Comparison of ENCODE assay signal across 18 mouse cellular contexts in genomic region chr7:19949996-19950395, GRCm38 (mm10). TPM values are rescaled to one million over a fixed set of nuclear protein-coding genes. Genes with fewer than 3 reads are reported as not detected.
DNase-seq lines count a peak whose midpoint lies in the region; ATAC-seq and TF ChIP-seq lines count a peak whose summit lies in the region.
"Had no signal": no experiment of that assay in that cellular context is flagged by ENCODE, and none has a peak within 500 bp of the region (broad histone marks: within the 10 kb centered on the region; RNA-seq: fewer than 3 reads in every experiment).

No protein-coding gene starts in this region.

- TF ChIP-seq POLR2A in kidney, adult 2 months (IDR thresholded peaks at IDR 0.05; ENCODE audit: low read depth, low read length), result no peak

- H3K4me1 ChIP-seq in lung, postnatal 0 days (ENCODE audit: insufficient read depth, low read depth, low read length), result no peaks in the 10 kb centered on the region
- peaks cover 8% of the 10 kb centered on the region; the same call in 1 of the 2 replicates for H3K4me1 ChIP-seq in stomach, embryonic 15.5 days
- no peaks in the 10 kb centered on the region for H3K4me1 ChIP-seq in kidney, adult 2 months (ENCODE audit: control insufficient read depth, insufficient read depth, low read length)
- H3K4me1 ChIP-seq: limb, embryonic 15.5 days; midbrain, embryonic 12.5 days had no signal

- H3K27me3 ChIP-seq in lung, postnatal 0 days (replicated peaks; ENCODE audit: insufficient read depth, low read length), result no peaks in the 10 kb centered on the region
- H3K27me3 ChIP-seq in stomach, embryonic 15.5 days (replicated peaks), result no peaks in the 10 kb centered on the region
- H3K27me3 ChIP-seq in kidney, adult 2 months (replicated peaks; ENCODE audit: control insufficient read depth, insufficient read depth, low read length), result no peaks in the 10 kb centered on the region
- H3K27me3 ChIP-seq: limb, embryonic 15.5 days; midbrain, embryonic 12.5 days had no signal

- no peak for TF ChIP-seq EP300 in lung, postnatal 0 days (IDR thresholded peaks at IDR 0.05)

- H3K9ac ChIP-seq in lung, postnatal 0 days (replicated peaks; ENCODE audit: low read depth), result no peak overlapping the region
- no peak overlapping the region for H3K9ac ChIP-seq in stomach, embryonic 15.5 days
- H3K9ac ChIP-seq: limb, embryonic 15.5 days; midbrain, embryonic 12.5 days had no signal

- no peaks in the 10 kb centered on the region for H3K9me3 ChIP-seq in lung, postnatal 0 days (ENCODE audit: low read length)
- no peaks in the 10 kb centered on the region for H3K9me3 ChIP-seq in stomach, embryonic 15.5 days
- H3K9me3 ChIP-seq: embryonic facial prominence, embryonic 10.5 days; limb, embryonic 15.5 days; midbrain, embryonic 12.5 days had no signal

- ATAC-seq in lung, postnatal 0 days, result no peak
- ATAC-seq in stomach, embryonic 15.5 days (ENCODE audit: insufficient read depth, low FRiP score, low read depth), result no peak

- no peak overlapping the region for H3K27ac ChIP-seq in lung, postnatal 0 days (ENCODE audit: low read length)
- H3K27ac ChIP-seq in stomach, embryonic 15.5 days, result no peak overlapping the region
- H3K27ac ChIP-seq in kidney, adult 2 months (ENCODE audit: insufficient read depth, low read depth, low read length), result no peak overlapping the region
- H3K27ac ChIP-seq: embryonic facial prominence, embryonic 10.5 days; left cerebral cortex, adult 2 months; limb, embryonic 15.5 days; midbrain, embryonic 12.5 days had no signal

- 46% methylated on average over 10 of the region's 10 CpGs for WGBS in lung, postnatal 0 days
- WGBS in stomach, embryonic 15.5 days, result 59% methylated on average over 10 of the region's 10 CpGs
- WGBS in kidney, adult 2 months, result 72% methylated on average over 10 of the region's 10 CpGs

- H3K36me3 ChIP-seq in lung, postnatal 0 days (ENCODE audit: insufficient read depth, low read length), result no peaks in the 10 kb centered on the region
- no peaks in the 10 kb centered on the region for H3K36me3 ChIP-seq in stomach, embryonic 15.5 days
- H3K36me3 ChIP-seq in kidney, adult 2 months (ENCODE audit: control insufficient read depth, insufficient read depth, low read length), result no peaks in the 10 kb centered on the region
- H3K36me3 ChIP-seq: embryonic facial prominence, embryonic 10.5 days; limb, embryonic 15.5 days; midbrain, embryonic 12.5 days had no signal

- no peak for TF ChIP-seq CTCF in lung, postnatal 0 days (IDR thresholded peaks at IDR 0.05)
- no peak for TF ChIP-seq CTCF in kidney, adult 2 months (conservative IDR thresholded peaks at IDR 0.05; ENCODE audit: insufficient read depth, insufficient read length, low read depth, low read length)

- peak; percentile 27 for DNase-seq in lung, postnatal 0 days (ENCODE audit: low spot score)
- DNase-seq in lung, postnatal 10 days, result no peak
- peak; percentile 31 for DNase-seq in ZHBTc4 (ENCODE audit: low read depth, low spot score)
- peak; percentile 97 for DNase-seq in thymus, postnatal 4 days
- no peak for DNase-seq in right cerebral cortex, postnatal 25 days
- no peak for DNase-seq in kidney, adult 2 months
- DNase-seq: adrenal gland, postnatal 14 days; cerebellum, postnatal 14 days; kidney, postnatal 25 days; right cerebral cortex, postnatal 14 days had no signal

- H3K4me2 ChIP-seq in lung, postnatal 0 days (replicated peaks; ENCODE audit: low read depth, low read length), result no peak overlapping the region
- H3K4me2 ChIP-seq in stomach, embryonic 15.5 days, result peak overlapping the region; percentile 22; the same call in 1 of the 2 replicates
- H3K4me2 ChIP-seq: limb, embryonic 15.5 days; midbrain, embryonic 12.5 days had no signal

- no peak overlapping the region for H3K4me3 ChIP-seq in lung, postnatal 0 days (ENCODE audit: low read depth, low read length)
- no peak overlapping the region for H3K4me3 ChIP-seq in stomach, embryonic 15.5 days (replicated peaks)
- no peak overlapping the region for H3K4me3 ChIP-seq in kidney, adult 2 months (ENCODE audit: insufficient read depth, low read depth, low read length)
- H3K4me3 ChIP-seq: embryonic facial prominence, embryonic 10.5 days; left cerebral cortex, adult 2 months; limb, embryonic 15.5 days; midbrain, embryonic 12.5 days had no signal

RNA-seq across cellular contexts. Expression of gene Igsf23, which starts 0.6 kb away (rescaled TPM):
- 0.70 and 0.90 TPM in 2 replicates for polyA plus RNA-seq in lung, postnatal 0 days (2015; fragmentation: Nextera tagmentation; extraction: Ambion mirVana)
- 2.7 and 3.1 TPM in 2 replicates for polyA plus RNA-seq in stomach, embryonic 15.5 days (2015; fragmentation: Nextera tagmentation; extraction: Ambion mirVana)
- polyA plus RNA-seq in kidney, adult 2 months (2012; rRNA removed), result 0.14 and 0.31 TPM in 2 replicates
- polyA plus RNA-seq: embryonic facial prominence, embryonic 10.5 days; limb, embryonic 15.5 days; midbrain, embryonic 12.5 days had no signal

RNA-seq across cellular contexts. Expression of gene Ceacam20, which starts 15.2 kb away (rescaled TPM):
- polyA plus RNA-seq in lung, postnatal 0 days (2015; fragmentation: Nextera tagmentation; extraction: Ambion mirVana), result not detected in 2 replicates
- 0.14 and 0.15 TPM in 2 replicates for polyA plus RNA-seq in stomach, embryonic 15.5 days (2015; fragmentation: Nextera tagmentation; extraction: Ambion mirVana)
- 0.03 TPM in 1 of 2 replicates, not detected in the other for polyA plus RNA-seq in kidney, adult 2 months (2012; rRNA removed)
- polyA plus RNA-seq: embryonic facial prominence, embryonic 10.5 days; limb, embryonic 15.5 days; lung, embryonic 16.5 days; midbrain, embryonic 12.5 days; stomach, embryonic 14.5 days had no signal

RNA-seq across cellular contexts. Expression of gene Pvr, which starts 29.0 kb away (rescaled TPM):
- polyA plus RNA-seq in lung, postnatal 0 days (2015; fragmentation: Nextera tagmentation; extraction: Ambion mirVana), result 20.8 and 24.3 TPM in 2 replicates
- 12.8 and 13.9 TPM in 2 replicates for polyA plus RNA-seq in stomach, embryonic 15.5 days (2015; fragmentation: Nextera tagmentation; extraction: Ambion mirVana)
- polyA plus RNA-seq in kidney, adult 2 months (2012; rRNA removed), result 10.9 and 12.3 TPM in 2 replicates

RNA-seq across cellular contexts. Expression of gene Nlrp9b, which starts 41.3 kb away (rescaled TPM):
- 0.06 TPM in 1 of 2 replicates, not detected in the other for polyA plus RNA-seq in lung, postnatal 0 days (2015; fragmentation: Nextera tagmentation; extraction: Ambion mirVana)
- polyA plus RNA-seq in stomach, embryonic 15.5 days (2015; fragmentation: Nextera tagmentation; extraction: Ambion mirVana), result not detected in 2 replicates
- not detected in 2 replicates for polyA plus RNA-seq in kidney, adult 2 months (2012; rRNA removed)
- polyA plus RNA-seq: embryonic facial prominence, embryonic 10.5 days; intestine, embryonic 14.5 days; limb, embryonic 15.5 days; lung, embryonic 16.5 days; midbrain, embryonic 12.5 days; stomach, embryonic 14.5 days had no signal

Comparison
In these comparisons a context has a peak if more than half of its experiments do, and no peak if none do; other contexts are left out.
1. DNase-seq: peak in lung, postnatal 0 days (single experiment), ZHBTc4 (single experiment) and thymus, postnatal 4 days (single experiment); none in lung, postnatal 10 days (single experiment), right cerebral cortex, postnatal 25 days (single experiment) and kidney, adult 2 months (single experiment).